Mouse (Mus musculus) CH12.LX (cell line): ENCODE measurements around the gene Dnajc7. TPM values are rescaled to one million over a fixed set of nuclear protein-coding genes. Genes with fewer than 3 reads are reported as not detected.
"Not testable (repeated sequence)": the region's sequence is repeated elsewhere in the genome, so short reads cannot be mapped to it uniquely, and the experiment has no call there.

Experiments
- DNase-seq: peaks from one replicate; pipeline ENCODE4 v3.0.0-alpha.2; 2013; ENCODE audit errors: extremely low read depth
- H3K27ac ChIP-seq: 2 replicates; pipeline ENCODE4 v1.5.1; 2012; ENCODE audit warnings: low read depth, mild to moderate bottlenecking, control low read depth, moderate library complexity; ENCODE audit not compliant: insufficient read depth
- H3K27me3 ChIP-seq: replicated peaks from 2 replicates; pipeline ENCODE3; 2012; ENCODE audit warnings: inconsistent platforms
- H3K36me3 ChIP-seq, 2 experiments: replicated peaks in 1 of 2; 2 replicates each; pipeline versions ENCODE3 to v1.6.1; 2012; ENCODE audit warnings: inconsistent platforms in 1 of 2, low read length in 1 of 2, mild to moderate bottlenecking in 1 of 2, mixed read lengths in 1 of 2, moderate library complexity in 1 of 2; ENCODE audit not compliant: control insufficient read depth in 1 of 2, insufficient read depth in 1 of 2
- H3K4me1 ChIP-seq, 2 experiments: 2 replicates each; pipeline ENCODE4 v1.6.1; 2012; ENCODE audit warnings: inconsistent platforms in 1 of 2, moderate library complexity in 1 of 2; ENCODE audit not compliant: insufficient read depth in 2 of 2, control insufficient read depth in 1 of 2
- H3K4me2 ChIP-seq: 2 replicates; pipeline ENCODE4 v1.6.1; 2012; ENCODE audit warnings: low read depth, mild to moderate bottlenecking, control low read depth; ENCODE audit not compliant: poor library complexity, insufficient read depth, severe bottlenecking
- H3K4me3 ChIP-seq, 3 experiments: fragments of 150-350 bp in 1 of 3; sonication (generic) in 1 of 3; replicated peaks in 1 of 3; 2 replicates each; pipeline versions ENCODE3 to v1.5.1; 2011 to 2012; ENCODE audit warnings: low read depth in 2 of 3, low read length in 2 of 3, mild to moderate bottlenecking in 2 of 3, moderate library complexity in 2 of 3, control low read depth in 1 of 3, improper control_type of control experiment in 1 of 3, inconsistent platforms in 1 of 3, mixed read lengths in 1 of 3; ENCODE audit not compliant: poor library complexity in 1 of 3
- H3K79me2 ChIP-seq: replicated peaks from 2 replicates; pipeline ENCODE4 v1.6.1; 2012; ENCODE audit warnings: mild to moderate bottlenecking, moderate library complexity; ENCODE audit not compliant: control insufficient read depth, poor library complexity, insufficient read depth, severe bottlenecking; ENCODE audit errors: extremely low read depth
- H3K9ac ChIP-seq: 2 replicates; pipeline ENCODE4 v1.6.1; 2012; ENCODE audit warnings: low read depth, mild to moderate bottlenecking, control low read depth, moderate library complexity; ENCODE audit not compliant: insufficient read depth
- H3K9me3 ChIP-seq: replicated peaks from 2 replicates; pipeline ENCODE3; 2012; ENCODE audit warnings: low read length, inconsistent platforms, mixed read lengths
- BHLHE40 ChIP-seq: IDR thresholded peaks from 2 replicates; pipeline ENCODE4 v1.6.1; 2011; ENCODE audit warnings: mild to moderate bottlenecking, low read depth, low read length, improper control_type of control experiment
- CHD1 ChIP-seq: IDR thresholded peaks from 2 replicates; pipeline ENCODE4 v1.6.1; 2012; ENCODE audit warnings: low read depth, low read length, improper control_type of control experiment, inconsistent platforms
- CHD2 ChIP-seq: IDR thresholded peaks from 2 replicates; pipeline ENCODE4 v1.6.1; 2011; ENCODE audit warnings: low read length, improper control_type of control experiment
- E2F4 ChIP-seq: IDR thresholded peaks from 2 replicates; pipeline ENCODE4 v1.6.1; 2011; ENCODE audit warnings: low read depth, low read length, improper control_type of control experiment; ENCODE audit not compliant: insufficient replicate concordance
- ELF1 ChIP-seq: IDR thresholded peaks from 2 replicates; pipeline ENCODE4 v1.6.1; 2014; ENCODE audit warnings: low read depth, mild to moderate bottlenecking, inconsistent platforms, low read length, improper control_type of control experiment
- ETS1 ChIP-seq: conservative IDR thresholded peaks from 2 replicates; pipeline ENCODE4 v1.6.1; 2012; ENCODE audit warnings: low read depth, mild to moderate bottlenecking, inconsistent platforms, low read length, improper control_type of control experiment, moderate library complexity
- GABPA ChIP-seq: IDR thresholded peaks from 2 replicates; pipeline ENCODE4 v1.6.1; 2012; ENCODE audit warnings: low read depth, low read length, improper control_type of control experiment, inconsistent platforms; ENCODE audit not compliant: insufficient replicate concordance
- HCFC1 ChIP-seq: IDR thresholded peaks from 2 replicates; pipeline ENCODE4 v1.6.1; 2012; ENCODE audit warnings: low read depth, mild to moderate bottlenecking, inconsistent platforms, low read length, improper control_type of control experiment
- JUN ChIP-seq: IDR thresholded peaks from 2 replicates; pipeline ENCODE4 v1.6.1; 2011; ENCODE audit warnings: low read depth, mild to moderate bottlenecking, low read length, improper control_type of control experiment, moderate library complexity; ENCODE audit not compliant: insufficient read depth
- KAT2A ChIP-seq: IDR thresholded peaks from 2 replicates; pipeline ENCODE4 v1.6.1; 2012; ENCODE audit warnings: low read length, improper control_type of control experiment, inconsistent platforms; ENCODE audit not compliant: insufficient replicate concordance
- MAFK ChIP-seq: IDR thresholded peaks from 2 replicates; pipeline ENCODE4 v1.6.1; 2011; ENCODE audit warnings: low read length, improper control_type of control experiment; ENCODE audit not compliant: insufficient replicate concordance
- MAX ChIP-seq: IDR thresholded peaks from 2 replicates; pipeline ENCODE4 v1.6.1; 2011; ENCODE audit warnings: low read length, improper control_type of control experiment
- MAZ ChIP-seq: IDR thresholded peaks from 2 replicates; pipeline ENCODE4 v1.6.1; 2012; ENCODE audit warnings: low read depth, mild to moderate bottlenecking, inconsistent platforms, low read length, improper control_type of control experiment, moderate library complexity
- MYC ChIP-seq: IDR thresholded peaks from 2 replicates; pipeline ENCODE4 v1.6.1; 2011; ENCODE audit warnings: low read depth, mild to moderate bottlenecking, improper control_type of control experiment, low read length
- NRF1 ChIP-seq: IDR thresholded peaks from 2 replicates; pipeline ENCODE4 v1.6.1; 2014; ENCODE audit warnings: low read depth, mild to moderate bottlenecking, inconsistent platforms, low read length, improper control_type of control experiment, moderate library complexity
- PAX5 ChIP-seq: IDR thresholded peaks from 2 replicates; pipeline ENCODE4 v1.6.1; 2012; ENCODE audit warnings: low read length, inconsistent platforms, mixed read lengths
- POLR2A ChIP-seq: IDR thresholded peaks from 2 replicates; pipeline ENCODE4 v1.6.1; 2011; ENCODE audit warnings: low read depth, mild to moderate bottlenecking, improper control_type of control experiment, low read length
- POLR2AphosphoS2 ChIP-seq: IDR thresholded peaks from 2 replicates; pipeline ENCODE4 v1.6.1; 2011; ENCODE audit warnings: low read depth, low read length, improper control_type of control experiment
- RCOR1 ChIP-seq: conservative IDR thresholded peaks from 2 replicates; pipeline ENCODE4 v1.6.1; 2012; ENCODE audit warnings: low read depth, mild to moderate bottlenecking, inconsistent platforms, low read length, improper control_type of control experiment
- SIN3A ChIP-seq: IDR thresholded peaks from 2 replicates; pipeline ENCODE4 v1.6.1; 2012; ENCODE audit warnings: low read length, improper control_type of control experiment, inconsistent platforms
- TBP ChIP-seq: conservative IDR thresholded peaks from 2 replicates; pipeline ENCODE4 v1.6.1; 2011; ENCODE audit warnings: low read depth, low read length, improper control_type of control experiment
- TCF12 ChIP-seq: IDR thresholded peaks from 2 replicates; pipeline ENCODE4 v1.6.1; 2014; ENCODE audit warnings: low read depth, mild to moderate bottlenecking, inconsistent platforms, low read length, improper control_type of control experiment
- USF1 ChIP-seq: IDR thresholded peaks from 2 replicates; pipeline ENCODE4 v1.6.1; 2014; ENCODE audit warnings: low read depth, mild to moderate bottlenecking, inconsistent platforms, low read length, improper control_type of control experiment
- ZMIZ1 ChIP-seq: IDR thresholded peaks from 2 replicates; pipeline ENCODE4 v1.6.1; 2012; ENCODE audit warnings: low read depth, mild to moderate bottlenecking, inconsistent platforms, low read length, improper control_type of control experiment
- dilution Hi-C: fragments of 300-500 bp; cut with MboI; formaldehyde crosslinking; loops from 2 replicates; pipeline ENCODE4 v1.14.3; 2020; ENCODE audit warnings: low sequenced_read_pairs; ENCODE audit not compliant: extremely low pct_unique_long_range_greater_than_20kb, extremely low pct_ligation_motif_present
- in situ Hi-C: fragments of 300-500 bp; cut with MboI; formaldehyde crosslinking; loops from 3 replicates; pipeline ENCODE4 v1.14.3; 2019; ENCODE audit warnings: low sequenced_read_pairs, low pct_ligation_motif_present, low pct_unique_long_range_greater_than_20kb, mixed read lengths
- polyA plus RNA-seq: library from polyadenylated mRNA; unstranded; fragments of >175 nt; gene quantifications from 2 replicates; pipeline ENCODE4 v1.2.1, GENCODE M21; 2012; ENCODE audit warnings: low read depth; ENCODE audit not compliant: insufficient read length
- total RNA-seq, 2 experiments: library from RNA; depleted of rRNA; stranded (reverse); fragments of 300-350 nt in 1 of 2; fragments of >200 nt in 1 of 2; gene quantifications; 2 replicates each; pipeline ENCODE4 v1.2.3; 2012 to 2014

Dnajc7 gene
- total and polyA plus RNA-seq, 3 experiments = 123 to 455 (median 249) TPM

- peak within 1 kb of the TSS; percentile 83 to 91 (median 84) for H3K4me3 ChIP-seq
- TF ChIP-seq BHLHE40 (peak; percentile 59), MYC (peak; percentile 73), HCFC1 (peak; percentile 53; the same call in 1 of the 2 replicates), MAZ (peak; percentile 72), ZMIZ1 (no peak), SIN3A (peak; percentile 94; the same call in 1 of the 2 replicates), POLR2AphosphoS2 (no peak), PAX5 (no peak), ELF1 (peak; percentile 60; the same call in 1 of the 2 replicates), KAT2A (0 out of 2 replicates have a peak, but pooled peaks have one; percentile 8), TBP (0 out of 2 replicates have a peak, but pooled peaks have one; percentile 53), POLR2A (peak; percentile 47; the same call in 1 of the 2 replicates), CHD1 (no peak), GABPA (no peak), JUN (no peak), CHD2 (peak; percentile 95)
These were observed 1.0 kb downstream of the Dnajc7 start, which contains the start of gene Nkiras2 for GRCm38 (mm10) chr11:100618761-100619484. Gene Nkiras2, plus strand, starts transcription at chr11:100619244.

DNA sequence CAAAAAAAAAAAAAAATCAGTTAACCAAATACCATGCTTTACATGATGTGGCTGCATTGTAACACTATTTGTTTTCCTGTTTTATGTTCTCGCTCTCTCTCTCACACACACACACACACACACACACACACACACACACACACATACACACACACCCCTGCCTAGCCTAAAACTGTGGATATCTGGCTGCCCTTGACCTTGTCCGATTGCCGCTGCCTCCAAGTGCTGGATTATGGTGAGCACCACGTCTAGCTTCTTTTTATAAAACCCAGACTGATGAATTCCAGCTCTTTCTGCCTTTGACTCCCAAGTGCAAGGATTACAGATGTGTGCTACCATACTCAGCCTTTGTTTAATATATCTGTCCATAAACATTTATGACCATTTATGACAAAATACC lies 2.5 kb downstream of the Dnajc7 start:
- H3K27ac ChIP-seq = no peak overlapping the region
- peak overlapping the region; percentile 97 for H3K9ac ChIP-seq
- no peaks in the 10 kb centered on the region for H3K27me3 ChIP-seq
- DNase-seq = no peak
- in situ Hi-C loops = no loop called here
- peak overlapping the region; percentile 97 for H3K4me2 ChIP-seq
- peaks cover 67% of the 10 kb centered on the region for H3K79me2 ChIP-seq
- dilution Hi-C loops = no loop called here
- H3K4me1 ChIP-seq = peaks cover 11 to 75% of the 10 kb centered on the region in 2 experiments
- peaks cover 7 to 43% of the 10 kb centered on the region in 2 experiments for H3K36me3 ChIP-seq
- no peaks in the 10 kb centered on the region for H3K9me3 ChIP-seq
- H3K4me3 ChIP-seq = peak overlapping the region in 2 of 3 experiments; percentile 84 to 91
- no peak for TF ChIP-seq NRF1
- no peak for TF ChIP-seq MAX
- no peak for TF ChIP-seq MAFK
- no peak for TF ChIP-seq ZMIZ1
- TF ChIP-seq TBP = no peak
- no peak for TF ChIP-seq USF1
- TF ChIP-seq E2F4 = no peak
- TF ChIP-seq ETS1 = no peak
- no peak for TF ChIP-seq TCF12
- no peak for TF ChIP-seq SIN3A
- TF ChIP-seq CHD1 = no peak
- no peak for TF ChIP-seq POLR2AphosphoS2
- TF ChIP-seq RCOR1 = no peak
- no peak for TF ChIP-seq HCFC1

More at GRCm38 (mm10) chr11:100618761-100619484, 1.0 kb downstream of the Dnajc7 start, which contains the start of gene Nkiras2:
- Histone ChIP-seq H3K4me2 (peak within 1 kb of the TSS; percentile 97), H3K9me3 (no peaks in the 10 kb centered on the region), H3K9ac (peak within 1 kb of the TSS; percentile 97), H3K4me1 (peaks cover 8 to 66% of the 10 kb centered on the region in 2 experiments), H3K27ac (peak within 1 kb of the TSS; percentile 87), H3K27me3 (no peaks in the 10 kb centered on the region), H3K79me2 (peaks cover 55% of the 10 kb centered on the region), H3K36me3 (peaks cover 7 to 35% of the 10 kb centered on the region in 2 experiments)
- in situ Hi-C loops (no loop called here), dilution Hi-C loops (no loop called here)
- peak; percentile 93 for DNase-seq

DNA sequence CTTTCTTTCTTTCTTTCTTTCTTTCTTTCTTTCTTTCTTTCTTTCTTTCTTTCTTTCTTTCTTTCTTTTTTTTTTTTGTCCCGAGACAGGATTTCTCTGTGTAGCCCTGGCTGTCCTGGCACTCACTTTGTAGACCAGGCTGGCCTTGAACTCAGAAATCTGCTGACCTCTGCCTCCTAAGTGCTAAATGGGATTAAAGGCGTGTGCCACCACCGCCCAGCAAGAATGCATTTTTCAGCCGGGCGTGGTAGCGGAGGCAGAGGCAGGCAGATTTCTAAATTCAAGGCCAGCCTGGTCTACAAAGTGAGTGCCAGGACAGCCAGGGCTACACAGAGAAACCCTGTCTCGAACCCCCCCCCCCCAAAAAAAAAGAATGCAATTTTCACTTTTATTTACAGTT lies 3.1 kb downstream of the Dnajc7 start:
- H3K4me3 ChIP-seq, H3K27ac ChIP-seq, dilution Hi-C loops, in situ Hi-C loops, H3K27me3 ChIP-seq, H3K9me3 ChIP-seq, H3K9ac ChIP-seq, H3K4me2 ChIP-seq, DNase-seq: not testable (repeated sequence)
- peaks cover 16 to 75% of the 10 kb centered on the region in 2 experiments for H3K4me1 ChIP-seq
- peaks cover 7 to 48% of the 10 kb centered on the region in 2 experiments for H3K36me3 ChIP-seq
- H3K79me2 ChIP-seq = peaks cover 73% of the 10 kb centered on the region
